Mouse (Mus musculus): Measurements from ENCODE around the gene Cse1l.

- TF ChIP-seq ZC3H11A (IDR thresholded peaks at IDR 0.05; ENCODE audit: low read depth, low read length) (no peak), CTCF (conservative IDR thresholded peaks at IDR 0.05 in 1 of 2, IDR thresholded peaks at IDR 0.05 in 1 of 2; ENCODE audit: low read depth in 2 of 2, low read length in 2 of 2) (no peak), SMC3 (IDR thresholded peaks at IDR 0.05; ENCODE audit: low read depth, low read length) (no peak), USF1 (IDR thresholded peaks at IDR 0.05; ENCODE audit: low read depth, low read length) (no peak), POLR2A (IDR thresholded peaks at IDR 0.05; ENCODE audit: low read depth, low read length) (no peak), MAX (IDR thresholded peaks at IDR 0.05; ENCODE audit: low read length) (0 out of 2 replicates have a peak, but pooled peaks have one; percentile 23), MEF2A (IDR thresholded peaks at IDR 0.05; ENCODE audit: borderline replicate concordance, low read depth, low read length) (no peak), GABPA (IDR thresholded peaks at IDR 0.05; ENCODE audit: insufficient replicate concordance, low read depth, low read length) (no peak), UBTF (IDR thresholded peaks at IDR 0.05; ENCODE audit: low read depth, low read length) (no peak), TCF12 (IDR thresholded peaks at IDR 0.05; ENCODE audit: low read depth, low read length) (no peak), HCFC1 (IDR thresholded peaks at IDR 0.05; ENCODE audit: low read depth, low read length) (peak; percentile 23; the same call in 1 of the 2 replicates), BHLHE40 (IDR thresholded peaks at IDR 0.05; ENCODE audit: low read depth, low read length) (peak; percentile 28; the same call in 1 of the 2 replicates), NELFE (IDR thresholded peaks at IDR 0.05; ENCODE audit: low read depth, low read length) (0 out of 2 replicates have a peak, but pooled peaks have one; percentile 32), JUND (conservative IDR thresholded peaks at IDR 0.05; ENCODE audit: low read depth, low read length) (no peak)
These were observed 89.4 kb downstream of the Cse1l start for GRCm38 (mm10) chr2:166995021-166995795.
